Mouse (Mus musculus): ENCODE results near the gene Fermt2.
"Not testable (repeated sequence)": the region's sequence is repeated elsewhere in the genome, so short reads cannot be mapped to it uniquely, and the experiment has no call there.

Gene Fermt2

DNA sequence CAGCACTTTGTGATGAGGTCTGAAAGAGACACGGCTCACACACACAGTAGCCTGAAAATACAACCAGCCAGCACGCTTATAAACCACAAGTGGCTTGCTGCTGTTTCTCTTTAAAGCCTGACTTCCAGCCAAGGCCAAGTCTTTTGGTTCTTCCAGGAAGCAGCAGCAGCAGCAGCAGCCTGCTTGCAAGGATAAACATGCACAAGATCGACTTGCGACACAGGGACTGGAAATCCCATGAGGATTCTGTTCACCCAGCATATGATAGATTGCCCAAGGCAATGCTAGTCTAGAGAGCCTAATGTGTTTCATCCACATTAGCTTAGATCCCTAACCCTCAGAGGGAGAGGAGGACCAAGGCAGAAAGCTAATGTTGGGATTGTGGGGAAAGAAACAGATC lies 22.0 kb downstream of the Fermt2 start:
- DNase-seq (ENCODE audit: low spot score), result peak; percentile 12

DNA sequence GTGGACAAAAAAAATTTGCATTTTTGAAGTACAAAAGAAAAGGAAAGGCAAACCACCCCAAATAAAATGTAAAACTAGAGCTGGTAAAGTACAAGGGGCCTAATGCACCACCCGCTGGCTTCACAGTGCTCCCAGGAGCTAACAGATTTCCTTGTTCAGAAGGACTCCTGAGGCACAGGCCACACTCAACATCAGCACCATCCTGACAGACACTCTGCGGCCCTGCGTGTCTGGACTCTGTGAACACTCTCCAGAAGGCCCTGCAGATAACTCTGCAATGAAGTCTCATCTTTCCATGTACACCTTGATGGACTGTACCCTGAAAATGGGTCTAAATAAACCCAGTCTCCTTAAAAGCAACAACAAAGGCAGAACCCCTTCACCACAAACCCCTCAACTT lies 22.5 kb downstream of the Fermt2 start:
- DNase-seq (ENCODE audit: low spot score), result no peak

DNA sequence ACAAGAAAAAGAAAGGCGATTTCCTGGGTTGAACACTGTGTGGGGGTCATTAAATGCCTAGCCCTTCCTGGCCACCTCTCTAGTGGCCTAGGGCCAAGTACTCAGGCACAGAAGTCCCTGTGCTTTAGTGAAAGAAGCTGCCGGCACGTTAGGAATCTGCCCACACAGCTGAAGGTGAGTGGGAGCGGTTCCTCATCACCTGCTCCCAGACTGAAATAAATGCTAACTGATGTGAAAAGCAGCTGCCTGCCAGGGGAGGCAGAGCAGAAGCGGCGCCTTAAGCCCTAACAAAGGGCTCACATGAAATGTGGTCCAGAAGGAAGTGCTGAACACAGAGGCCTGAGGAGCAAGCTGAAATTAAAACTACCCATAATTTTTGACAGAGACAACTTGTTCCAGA lies 22.9 kb downstream of the Fermt2 start:
- DNase-seq (ENCODE audit: low spot score), result peak; percentile 8

DNA sequence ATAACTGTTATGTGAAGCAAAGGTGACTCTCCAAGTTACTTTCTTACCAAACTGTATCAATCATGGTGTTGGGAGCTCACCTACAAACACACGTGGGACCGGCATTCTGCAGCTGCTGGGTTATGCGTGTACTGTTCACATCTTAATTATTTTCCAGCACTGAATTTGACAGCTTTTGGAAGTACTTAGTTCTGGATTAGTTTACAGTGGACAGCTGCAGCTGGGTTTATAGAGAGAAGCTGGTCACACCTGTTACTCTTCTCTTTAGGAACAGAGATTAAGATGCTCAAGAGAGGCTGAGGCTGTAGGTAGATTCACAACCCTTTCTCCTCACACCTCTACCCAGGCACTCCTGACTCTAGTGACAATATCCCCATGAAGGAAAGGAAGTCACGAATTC lies 23.8 kb downstream of the Fermt2 start:
- no peak for DNase-seq (ENCODE audit: low spot score)

DNA sequence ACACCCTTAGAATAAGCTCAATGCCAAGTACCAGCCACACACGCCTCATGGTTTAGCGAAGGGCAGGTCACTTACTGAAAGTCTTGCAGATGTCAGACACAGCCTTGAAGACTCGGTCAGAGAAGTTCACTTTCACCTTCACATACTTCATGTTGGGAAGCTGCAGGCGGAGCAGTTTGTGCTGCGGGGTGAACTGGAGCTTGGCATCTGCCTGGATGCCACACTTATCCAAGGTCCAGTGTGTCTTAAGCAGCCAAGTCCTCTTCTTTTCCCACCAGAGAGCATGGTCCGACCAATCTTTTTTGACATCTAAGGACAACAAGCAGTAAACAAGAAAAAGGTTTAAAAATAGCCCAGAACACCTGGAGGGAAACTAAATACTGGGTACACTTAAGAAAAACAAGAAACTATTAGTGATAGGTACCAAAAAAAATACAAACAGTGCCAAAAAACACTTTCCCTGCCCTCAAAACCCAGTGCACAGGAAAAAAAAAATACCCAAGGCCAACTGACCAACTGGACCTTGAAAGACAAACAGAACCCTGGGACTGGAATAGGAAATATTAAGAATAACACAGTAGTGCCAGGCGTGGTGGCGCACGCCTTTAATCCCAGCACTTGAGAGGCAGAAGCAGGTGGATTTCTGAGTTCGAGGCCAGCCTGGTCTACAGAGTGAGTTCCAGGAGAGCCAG lies 25.4 kb downstream of the Fermt2 start:
- no peak for DNase-seq (ENCODE audit: low spot score)

DNA sequence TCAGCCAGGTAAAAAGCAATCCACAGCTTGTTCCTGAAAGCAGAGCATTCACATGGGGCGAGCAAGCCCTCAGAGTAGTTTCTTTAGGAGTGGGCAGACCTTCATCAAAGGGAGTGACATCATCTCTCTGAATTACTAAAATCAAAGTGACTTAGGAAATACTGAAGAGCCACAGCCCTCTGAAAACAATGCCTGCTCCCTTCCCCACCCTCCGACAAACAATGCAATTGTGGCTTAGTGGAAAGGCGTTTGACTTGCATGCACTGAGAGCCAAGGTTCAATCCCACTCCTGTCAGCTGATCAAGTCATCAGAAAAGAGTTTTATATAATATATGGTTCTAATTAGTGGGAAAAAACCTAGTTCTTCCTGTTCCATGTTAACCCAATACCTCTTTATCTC lies 26.0 kb downstream of the Fermt2 start:
- DNase-seq (ENCODE audit: low spot score), result no peak

DNA sequence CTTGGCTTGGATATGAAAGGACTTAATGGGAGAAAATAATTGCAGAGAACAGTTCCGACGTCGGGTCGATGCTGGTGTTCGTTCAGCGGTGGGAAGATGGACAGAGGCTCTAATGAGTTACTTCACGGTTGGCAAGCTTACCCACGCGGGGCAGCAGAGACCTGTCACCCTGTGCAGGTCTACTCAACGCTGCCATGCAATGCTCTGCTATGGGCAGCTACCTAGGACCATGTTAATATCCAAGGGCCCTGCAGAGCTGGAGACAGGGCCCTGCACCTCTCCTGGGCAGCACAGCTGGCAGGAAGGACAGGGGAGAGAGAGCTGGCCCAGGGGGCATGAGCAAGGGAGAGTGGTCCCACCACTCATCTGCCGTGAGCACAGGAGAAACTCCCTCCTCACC lies 29.9 kb downstream of the Fermt2 start:
- DNase-seq (ENCODE audit: low spot score), result no peak

DNA sequence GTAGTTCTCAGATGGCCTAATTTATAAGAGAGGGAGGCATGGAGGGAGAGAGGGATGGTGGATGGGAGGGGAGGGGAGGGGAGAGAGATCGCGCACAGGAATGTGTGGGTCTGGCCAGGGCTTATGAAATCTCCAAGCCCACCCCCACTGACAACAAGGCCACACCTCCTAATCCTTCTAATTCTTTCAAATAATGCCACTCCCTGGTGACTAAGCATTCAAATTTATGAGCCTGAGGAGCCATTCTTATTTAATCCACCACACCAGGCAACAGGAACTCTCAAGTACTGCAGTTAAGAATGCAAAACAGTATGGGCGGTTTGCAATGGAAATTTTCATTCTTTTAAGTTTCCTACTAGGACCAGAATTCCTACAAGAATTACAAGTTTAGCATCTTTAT lies 32.8 kb downstream of the Fermt2 start:
- no peak for DNase-seq (ENCODE audit: low spot score)

DNA sequence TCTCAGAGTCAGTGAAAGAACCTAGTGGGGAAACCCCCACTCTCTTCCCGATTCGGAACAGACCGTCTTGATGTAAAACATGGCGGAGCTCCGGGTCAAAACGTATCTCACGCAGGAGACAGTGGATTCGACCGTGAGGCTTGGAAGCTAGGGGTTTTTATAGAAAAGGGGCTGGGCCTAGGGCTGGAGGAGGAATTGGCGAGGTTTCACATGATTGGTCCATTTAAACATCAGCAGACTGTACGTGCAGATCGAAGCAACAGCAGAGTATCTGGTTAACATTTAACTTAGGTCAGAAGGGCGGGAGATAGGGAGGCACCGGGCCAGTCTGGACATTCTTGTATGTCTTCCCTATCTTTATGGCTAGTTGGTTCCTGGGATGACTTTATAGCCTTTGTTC lies 34.1 kb downstream of the Fermt2 start:
- DNase-seq (ENCODE audit: low spot score), result not testable (repeated sequence)

DNA sequence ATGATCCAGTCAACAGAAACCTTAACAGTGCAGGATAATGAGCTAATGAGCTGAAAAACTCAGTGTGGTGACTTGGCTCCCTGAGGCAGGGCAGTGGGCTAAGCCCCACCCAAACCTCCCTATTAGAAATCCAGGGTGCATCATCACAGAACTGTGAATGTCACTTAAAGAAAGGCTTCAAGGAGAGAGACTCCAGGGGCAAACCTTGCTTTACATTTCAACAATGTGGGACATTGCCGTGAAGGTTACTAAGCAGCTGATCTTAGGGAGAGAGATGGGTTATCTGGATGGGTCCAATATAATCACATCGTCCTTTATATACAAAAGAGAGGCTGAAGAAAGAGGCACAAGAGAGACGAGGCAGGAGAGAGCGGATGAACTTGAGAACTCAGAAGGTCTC lies 36.0 kb downstream of the Fermt2 start:
- no peak for DNase-seq (ENCODE audit: low spot score)

DNA sequence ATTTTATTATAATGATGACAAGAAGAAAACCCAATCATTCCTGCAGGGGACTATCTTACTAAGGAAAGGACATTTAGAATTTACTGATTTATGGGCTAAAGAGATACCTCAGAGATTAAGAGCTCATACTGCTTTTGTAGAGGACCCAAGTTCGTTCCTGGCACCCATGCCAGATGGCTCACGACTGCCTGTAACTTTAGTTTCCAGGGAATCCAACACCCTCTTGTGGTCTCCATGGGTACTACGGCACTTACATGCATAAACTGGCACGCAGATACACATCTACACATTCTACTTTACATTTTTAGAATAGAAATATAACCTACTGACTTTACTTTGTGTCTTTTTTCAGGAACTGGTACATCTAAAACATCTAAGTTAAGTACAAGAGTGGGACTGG lies 37.2 kb downstream of the Fermt2 start:
- DNase-seq (ENCODE audit: low spot score), result no peak

DNA sequence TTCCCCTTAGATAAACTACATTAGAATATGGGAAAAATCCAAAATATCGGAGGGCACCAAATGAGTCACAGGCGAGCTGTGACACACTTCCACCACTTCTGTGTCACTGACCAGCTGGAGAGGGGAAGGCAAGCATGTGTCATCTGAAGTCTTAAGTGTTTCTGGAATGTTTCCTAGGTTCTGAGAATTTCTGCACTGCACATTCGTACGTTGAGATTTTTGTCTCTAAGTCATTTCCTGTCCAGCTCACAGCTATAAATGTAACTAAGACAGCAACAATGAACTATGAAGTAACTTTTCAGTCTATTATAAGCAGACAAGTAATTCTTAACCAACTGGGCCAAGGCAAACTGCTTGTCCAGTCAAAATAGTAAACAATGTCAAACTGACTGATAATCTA lies 37.9 kb downstream of the Fermt2 start:
- DNase-seq (ENCODE audit: low spot score), result no peak

DNA sequence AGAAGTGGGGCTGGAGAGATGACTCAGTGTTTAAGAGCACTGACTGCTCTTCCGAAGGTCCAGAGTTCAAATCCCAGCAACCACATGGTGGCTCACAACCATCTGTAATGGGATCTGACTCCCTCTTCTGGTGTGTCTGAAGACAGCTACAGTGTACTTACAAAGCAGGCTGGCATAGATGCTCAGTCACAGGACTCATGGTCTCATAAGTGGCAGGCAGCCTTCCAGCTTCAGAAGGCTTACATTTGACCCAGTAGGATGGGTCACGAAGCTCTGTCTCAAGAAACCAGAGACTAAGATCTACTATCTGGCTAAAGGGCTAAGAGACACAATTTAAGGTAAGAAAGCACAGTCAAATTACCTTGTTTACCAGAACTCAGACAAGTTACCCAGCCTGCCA lies 42.7 kb downstream of the Fermt2 start:
- not testable (repeated sequence) for DNase-seq (ENCODE audit: low spot score)

DNA sequence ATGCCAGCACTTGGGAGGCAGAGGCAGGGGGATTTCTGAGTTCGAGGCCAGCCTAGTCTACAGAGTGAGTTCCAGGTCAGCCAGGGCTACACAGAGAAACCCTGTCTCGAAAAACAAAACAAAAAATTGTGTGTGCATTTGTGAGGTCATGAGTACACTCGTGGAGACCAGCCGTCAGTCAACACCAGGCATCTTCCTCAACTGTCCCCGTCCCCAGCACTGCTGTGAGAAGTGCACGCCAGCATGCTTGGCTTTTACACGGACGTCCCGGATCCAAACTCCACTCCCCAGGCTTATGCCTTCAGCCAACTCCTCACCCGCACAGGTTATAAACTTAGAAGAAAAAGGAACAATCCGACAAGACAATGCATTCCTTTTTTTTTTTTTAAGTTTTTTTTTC lies 46.6 kb downstream of the Fermt2 start:
- not testable (repeated sequence) for DNase-seq (ENCODE audit: low spot score)

DNA sequence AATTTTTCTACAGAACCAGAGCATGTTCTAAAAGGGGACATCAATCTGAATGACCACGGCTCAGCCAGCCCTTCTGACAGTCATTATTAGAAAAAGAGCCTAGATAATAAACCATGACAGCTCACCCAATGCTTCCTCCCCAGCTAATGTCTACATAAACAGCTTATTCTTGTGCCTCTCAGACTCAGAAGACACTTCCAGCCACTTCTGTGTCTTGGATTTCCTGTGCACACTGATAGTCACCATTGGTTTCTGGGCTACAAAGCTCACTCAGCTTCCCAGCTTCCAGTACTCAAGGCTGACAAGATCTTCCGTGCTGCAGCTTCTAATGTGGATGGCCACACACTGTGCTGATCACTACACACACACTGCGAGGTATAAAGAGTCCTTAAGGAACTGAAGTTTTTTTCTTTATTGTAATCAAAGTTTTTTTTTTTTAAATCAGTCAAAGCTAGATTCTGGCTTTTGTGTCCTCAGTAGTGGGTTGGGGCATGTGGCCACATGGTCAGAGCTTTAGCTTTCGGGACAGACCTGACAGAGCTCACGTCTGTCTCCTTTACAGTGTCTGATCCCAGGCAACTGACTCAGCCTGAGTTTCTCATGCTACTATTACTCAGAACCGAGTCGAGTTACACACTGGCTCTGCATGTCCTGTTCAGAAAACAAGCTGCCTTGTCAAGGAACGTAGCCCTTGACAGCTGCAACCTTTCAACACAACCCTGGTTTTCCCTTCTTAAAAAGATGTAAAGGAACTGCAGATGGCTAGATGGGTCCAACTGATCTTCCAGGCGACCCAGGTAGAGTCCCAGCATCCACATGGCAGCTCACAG lies 50.7 kb downstream of the Fermt2 start:
- DNase-seq (ENCODE audit: low spot score), result no peak

DNA sequence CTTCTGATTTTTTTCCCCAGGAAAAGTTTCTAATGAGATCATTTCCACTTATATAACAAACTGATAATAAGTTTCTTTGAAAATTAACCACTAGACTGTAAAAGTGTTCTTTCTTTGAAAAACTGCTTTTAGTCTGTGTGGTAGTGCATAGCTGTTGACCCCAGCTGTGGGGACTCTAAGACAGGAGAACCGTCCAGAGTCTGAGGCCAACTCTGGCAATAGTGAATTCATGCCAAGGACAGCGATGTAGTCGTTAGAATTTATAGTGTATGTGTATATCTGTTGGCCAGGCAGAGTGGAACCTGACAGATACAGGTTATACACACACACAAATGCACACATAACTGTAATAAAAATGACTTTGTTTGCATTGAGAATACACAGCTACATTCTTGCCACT lies 51.4 kb downstream of the Fermt2 start:
- DNase-seq (ENCODE audit: low spot score), result no peak

DNA sequence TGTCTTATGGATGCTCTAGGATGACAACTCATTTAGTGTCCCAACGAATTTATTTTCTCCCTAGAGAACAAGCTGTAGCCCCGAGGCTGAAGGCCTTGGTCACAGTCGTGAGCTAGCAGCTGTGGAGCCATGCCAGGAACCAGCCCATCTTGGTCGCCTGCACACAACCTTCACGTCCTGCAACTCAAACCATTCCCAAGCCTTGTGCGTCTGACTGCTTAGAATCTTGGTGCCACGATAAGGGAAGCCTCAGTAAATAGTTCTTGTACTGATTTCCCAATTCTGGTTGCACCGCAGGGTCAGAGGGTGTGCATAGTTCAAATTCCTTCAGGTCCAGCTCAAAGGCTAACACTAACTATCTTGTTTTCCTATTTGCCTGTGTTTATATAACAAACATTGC lies 52.3 kb downstream of the Fermt2 start:
- DNase-seq (ENCODE audit: low spot score), result no peak

DNA sequence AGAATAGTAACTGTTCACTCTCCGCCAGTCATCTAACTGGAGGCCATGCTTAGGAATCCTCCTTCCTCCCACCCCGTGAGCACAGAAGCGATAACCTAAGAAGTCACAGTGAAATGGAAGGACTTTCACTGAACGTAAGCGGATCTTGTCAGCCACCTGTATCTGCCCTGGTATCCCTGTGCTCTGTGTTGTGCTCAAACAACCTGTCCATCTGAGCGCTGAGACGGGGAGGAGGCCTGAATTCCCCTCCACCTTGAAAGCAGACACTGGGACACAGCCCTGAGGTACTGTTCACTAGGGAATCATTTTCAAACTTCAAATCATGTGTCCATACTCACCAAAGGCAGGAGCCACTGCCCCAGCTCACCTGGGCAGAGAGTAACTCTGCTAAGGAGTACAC lies 52.9 kb downstream of the Fermt2 start:
- no peak for DNase-seq (ENCODE audit: low spot score)

DNA sequence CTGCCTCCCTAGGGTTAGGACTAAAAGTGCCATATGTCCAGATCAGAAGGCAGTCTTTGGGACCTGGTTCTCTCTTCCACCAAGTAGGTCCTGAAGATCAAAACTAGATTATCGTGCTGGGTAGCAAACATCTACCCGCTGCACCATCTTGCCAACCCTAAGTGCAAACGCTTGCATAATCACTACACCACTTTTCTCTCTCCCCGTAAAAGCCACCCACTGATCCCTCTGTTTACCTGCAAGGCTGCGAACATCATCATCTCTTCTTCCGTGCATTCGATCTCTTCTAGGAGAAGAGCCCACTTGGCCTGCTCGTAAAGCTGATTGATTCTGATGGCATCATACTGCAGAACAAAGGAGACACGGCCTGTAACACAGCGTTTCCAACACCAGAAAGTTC lies 57.4 kb downstream of the Fermt2 start:
- no peak for DNase-seq (ENCODE audit: low spot score)

DNA sequence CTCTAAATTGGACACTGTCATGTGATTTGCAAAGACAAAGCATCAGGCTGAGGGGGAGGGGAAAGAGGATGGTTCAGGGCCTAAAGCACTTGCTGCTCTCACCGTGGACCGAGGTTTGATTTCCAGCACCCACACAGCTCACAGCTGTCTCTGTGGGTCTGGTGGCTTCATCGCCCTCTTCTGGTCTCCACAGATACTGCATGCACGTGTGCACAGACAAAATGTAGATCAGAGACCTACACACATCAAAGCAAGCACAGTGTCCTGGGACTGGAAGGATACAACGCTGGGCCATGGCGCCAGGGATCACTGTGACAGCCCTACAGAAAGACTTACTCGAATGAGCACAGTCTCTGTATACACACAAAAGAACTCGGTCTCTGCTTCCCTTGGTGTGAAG lies 60.5 kb downstream of the Fermt2 start:
- no peak for DNase-seq (ENCODE audit: low spot score)

DNA sequence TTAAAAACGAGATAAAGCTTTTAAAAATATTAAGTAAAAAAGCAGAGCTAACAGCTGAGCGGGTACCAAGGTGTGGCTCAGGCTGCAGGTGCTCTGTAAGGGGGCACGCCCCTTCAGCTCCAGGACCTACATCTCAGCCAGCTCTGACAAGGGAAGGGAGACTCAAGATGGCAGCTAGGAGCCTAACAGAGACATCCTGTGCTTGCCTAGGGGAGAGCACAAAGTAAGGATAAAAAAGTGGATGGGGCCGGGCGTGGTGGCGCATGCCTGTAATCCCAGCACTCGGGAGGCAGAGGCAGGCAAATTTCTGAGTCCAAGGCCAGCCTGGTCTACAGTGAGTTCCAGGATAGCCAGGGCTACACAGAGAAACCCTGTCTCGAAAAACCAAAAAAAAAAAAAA lies 63.5 kb downstream of the Fermt2 start:
- not testable (repeated sequence) for DNase-seq (ENCODE audit: low spot score)

DNA sequence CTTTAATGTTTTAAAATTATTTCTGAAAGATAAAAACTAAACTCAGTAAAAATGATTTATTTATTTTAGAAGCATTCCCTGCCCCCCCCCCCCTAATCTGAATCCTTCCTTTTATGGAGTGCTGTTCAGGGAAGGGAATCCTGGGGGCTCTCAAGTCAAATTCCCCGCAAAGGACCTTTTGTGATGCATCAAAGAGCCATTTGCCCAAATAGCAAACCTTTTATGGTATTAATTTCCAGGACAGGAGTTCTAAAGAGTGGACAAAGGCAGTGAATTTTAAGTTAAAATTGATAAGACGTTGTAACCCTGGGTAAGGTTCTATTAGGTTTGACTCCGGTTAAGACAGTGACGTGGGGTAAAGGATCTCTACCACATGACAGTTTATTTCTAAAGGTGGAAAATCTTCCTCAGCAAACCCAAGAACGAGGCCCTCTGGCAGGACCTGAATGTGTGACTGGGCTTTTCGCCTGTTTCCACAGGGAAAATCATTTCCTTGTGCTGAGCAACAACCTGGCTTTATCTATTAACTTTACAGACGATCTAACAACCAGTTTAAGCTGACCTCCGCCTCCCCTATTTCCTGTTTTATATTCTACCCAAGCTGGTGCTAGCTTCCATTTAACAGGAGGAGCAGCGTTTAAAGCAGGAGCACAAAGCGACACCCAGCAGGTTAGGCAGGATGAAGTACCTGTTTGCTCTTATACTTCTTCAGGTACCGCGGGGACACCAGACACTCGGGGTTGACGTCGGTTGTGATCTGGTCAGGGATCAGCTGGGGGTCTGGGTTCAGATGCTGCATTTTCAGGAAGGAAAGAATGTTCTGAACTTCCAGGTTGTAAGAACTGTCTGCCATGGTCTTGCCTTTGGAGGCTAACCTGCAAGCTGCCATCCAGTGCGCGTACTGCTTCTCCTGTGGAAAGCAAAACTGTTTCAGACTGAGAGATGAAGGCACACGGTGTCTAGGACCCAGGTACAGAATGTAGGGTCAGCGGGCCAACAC lies 65.6 kb downstream of the Fermt2 start:
- DNase-seq (ENCODE audit: low spot score), result no peak

DNA sequence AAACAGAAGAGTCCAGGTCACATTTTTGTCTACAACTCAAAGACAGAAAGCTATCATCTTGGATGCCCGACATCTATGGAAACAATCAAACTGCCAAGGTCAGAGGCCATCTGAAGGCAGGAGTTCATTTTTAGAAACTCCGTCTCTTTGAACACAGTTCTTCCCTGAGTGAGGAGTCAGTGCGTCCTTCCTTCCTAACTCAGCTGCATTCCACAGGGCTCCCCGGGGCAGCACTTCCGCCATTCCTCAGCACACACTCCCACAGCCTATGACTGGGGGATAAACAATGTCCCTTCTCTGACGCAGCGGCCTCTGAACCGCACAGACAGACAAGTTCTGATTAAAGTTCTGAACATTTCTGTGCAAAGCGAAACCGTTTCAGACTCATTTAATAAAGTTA lies 66.3 kb downstream of the Fermt2 start:
- DNase-seq (ENCODE audit: low spot score), result no peak
